Mouse (Mus musculus) hindbrain, embryonic 12.5 days (tissue): ENCODE measurements around the gene Folr1. TPM values are rescaled to one million over a fixed set of nuclear protein-coding genes. Genes with fewer than 3 reads are reported as not detected.

Experiments used
- ATAC-seq: fragments of 200-750 bp; cut with Nextera tagmentation; 2 replicates; pipeline ENCODE4 v1.8.0; 2017; ENCODE audit warnings: moderate TSS enrichment; ENCODE audit not compliant: low FRiP score
- H3K27ac ChIP-seq: fragments of 300-500 bp; sonication (generic); 2 replicates; pipeline ENCODE4 v1.5.1; 2016; ENCODE audit warnings: mild to moderate bottlenecking
- H3K27me3 ChIP-seq: fragments of 300-500 bp; sonication (generic); 2 replicates; pipeline ENCODE4 v1.6.1; 2016; ENCODE audit warnings: mild to moderate bottlenecking
- H3K36me3 ChIP-seq: fragments of 300-500 bp; sonication (generic); 2 replicates; pipeline ENCODE4 v1.6.1; 2016; ENCODE audit warnings: mild to moderate bottlenecking
- H3K4me1 ChIP-seq: fragments of 300-500 bp; sonication (generic); 2 replicates; pipeline ENCODE4 v1.6.1; 2016
- H3K4me2 ChIP-seq: fragments of 300-500 bp; sonication (generic); replicated peaks from 2 replicates; pipeline ENCODE4 v1.6.1; 2016; ENCODE audit warnings: mild to moderate bottlenecking
- H3K4me3 ChIP-seq: fragments of 300-500 bp; sonication (generic); 2 replicates; pipeline ENCODE4 v1.5.1; 2016; ENCODE audit warnings: mild to moderate bottlenecking
- H3K9ac ChIP-seq: fragments of 300-500 bp; sonication (generic); 2 replicates; pipeline ENCODE4 v1.6.1; 2016; ENCODE audit warnings: mild to moderate bottlenecking, moderate library complexity
- H3K9me3 ChIP-seq: fragments of 300-500 bp; sonication (generic); replicated peaks from 2 replicates; pipeline ENCODE4 v1.6.1; 2016; ENCODE audit warnings: mild to moderate bottlenecking
- WGBS: fragments of 180-500 bp; shearing (Covaris S2); methylation state at CpG from one replicate; pipeline ENCODE4 v1.1.7; 2016; 5-methylcytosine and 5-hydroxymethylcytosine counted together
- polyA plus RNA-seq: library from polyadenylated mRNA; unstranded; fragments of >200 nt; fragmentation: Nextera tagmentation; extraction: Ambion mirVana; gene quantifications from 2 replicates; pipeline ENCODE4 v1.2.1, GENCODE M21; 2016

Gene Folr1
- polyA plus RNA-seq, 1 experiment from 2014 or later = 12.7 TPM

DNA sequence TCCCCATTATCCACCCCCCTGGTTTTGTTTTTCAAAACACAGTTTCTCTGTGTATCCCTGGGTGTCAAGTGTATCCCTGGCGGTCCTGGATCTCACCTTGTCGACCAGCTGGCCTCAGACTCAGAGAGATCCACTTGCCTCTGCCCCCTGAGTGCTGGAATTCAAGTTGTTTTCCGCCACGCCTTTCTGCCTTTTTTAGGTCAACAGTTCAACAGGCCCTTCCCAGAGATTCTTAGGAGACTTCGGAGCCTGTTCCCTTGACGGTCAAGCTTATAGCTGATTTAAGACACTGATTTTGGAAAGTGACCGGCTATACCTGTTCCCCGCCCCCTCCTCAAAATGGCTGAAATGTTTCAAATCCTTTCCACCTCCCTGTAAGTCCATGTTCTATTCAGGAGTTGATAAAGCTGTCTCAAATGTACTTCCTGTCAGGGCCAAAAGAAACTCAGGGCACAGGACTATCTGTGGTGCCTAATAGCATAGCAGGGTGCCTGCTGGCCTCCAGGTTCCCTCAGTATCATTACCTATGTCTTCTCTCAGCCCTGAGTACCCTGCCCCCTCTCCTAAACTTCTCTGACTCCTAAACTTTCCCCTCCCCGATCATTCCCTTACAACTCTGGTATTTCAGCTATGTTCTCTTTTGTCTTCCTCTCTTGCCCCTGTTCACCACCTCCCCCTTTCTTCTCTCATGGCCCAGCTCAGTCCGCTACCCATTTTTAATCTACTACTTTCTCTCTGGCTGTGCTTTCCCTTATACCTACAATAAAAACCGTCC lies 3.9 kb downstream of the Folr1 start:
- Histone ChIP-seq H3K27ac (no peak overlapping the region), H3K4me1 (no peaks in the 10 kb centered on the region), H3K9ac (no peak overlapping the region), H3K27me3 (no peaks in the 10 kb centered on the region), H3K36me3 (no peaks in the 10 kb centered on the region), H3K4me2 (no peak overlapping the region), H3K9me3 (no peaks in the 10 kb centered on the region), H3K4me3 (no peak overlapping the region)
- WGBS = 82% methylated on average over 11 of the region's 11 CpGs
- no peak for ATAC-seq

DNA sequence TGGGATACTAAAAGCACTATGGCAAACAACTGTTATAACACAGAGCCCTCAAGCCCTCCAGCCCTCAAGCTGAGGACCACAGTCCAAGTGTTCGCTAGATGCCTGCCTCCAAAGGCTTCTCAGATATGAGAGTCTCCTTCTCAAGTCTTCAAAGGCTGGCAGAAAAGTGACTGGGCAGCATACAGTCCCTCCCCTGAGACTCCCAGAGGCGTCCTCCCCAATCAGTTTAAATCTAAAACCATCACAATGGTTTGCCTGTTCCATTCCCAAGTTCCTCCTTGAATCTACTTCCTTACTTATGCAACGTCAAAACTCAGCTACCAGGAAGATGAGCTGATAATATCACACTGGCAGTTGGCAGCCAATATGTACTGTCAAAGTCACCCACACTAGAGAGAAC lies 7.2 kb downstream of the Folr1 start, which contains the start of gene Anapc15:
Anapc15 (plus strand) TSS at position 301 of the 400 bp plus-strand sequence.
- no peaks in the 10 kb centered on the region for H3K9me3 ChIP-seq
- no peak within 1 kb of the TSS for H3K27ac ChIP-seq
- no peak for ATAC-seq
- no peaks in the 10 kb centered on the region for H3K4me1 ChIP-seq
- H3K27me3 ChIP-seq = no peaks in the 10 kb centered on the region
- no peak within 1 kb of the TSS for H3K9ac ChIP-seq
- no peak within 1 kb of the TSS for H3K4me3 ChIP-seq
- WGBS = 80% methylated on average over 3 of the region's 3 CpGs
- no peak within 1 kb of the TSS for H3K4me2 ChIP-seq
- no peaks in the 10 kb centered on the region for H3K36me3 ChIP-seq

DNA sequence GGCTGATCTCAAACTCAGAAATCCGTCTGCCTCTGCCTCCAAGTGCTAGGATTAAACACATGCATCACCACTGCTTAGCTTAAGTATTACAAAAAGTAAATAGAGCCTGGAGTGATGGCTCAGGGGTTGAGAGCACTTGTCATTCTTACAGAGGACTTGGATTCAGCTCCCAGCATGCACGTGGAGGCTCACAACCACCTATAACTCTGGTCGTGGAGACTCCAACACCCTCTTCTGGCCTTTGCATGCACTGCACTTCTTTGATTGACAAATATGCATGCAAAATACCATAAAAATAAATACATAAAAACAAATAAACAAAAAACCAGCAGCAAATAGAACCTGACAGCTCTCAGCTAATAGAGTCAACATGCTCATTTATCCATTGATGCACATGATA lies 8.3 kb downstream of the Folr1 start:
- 74% methylated on average over 3 of the region's 3 CpGs for WGBS
- no peak overlapping the region for H3K4me3 ChIP-seq
- H3K4me2 ChIP-seq = no peak overlapping the region
- ATAC-seq = no peak
- no peaks in the 10 kb centered on the region for H3K4me1 ChIP-seq
- no peak overlapping the region for H3K9ac ChIP-seq
- H3K36me3 ChIP-seq = no peaks in the 10 kb centered on the region
- no peak overlapping the region for H3K27ac ChIP-seq
- no peaks in the 10 kb centered on the region for H3K27me3 ChIP-seq
- H3K9me3 ChIP-seq = no peaks in the 10 kb centered on the region

DNA sequence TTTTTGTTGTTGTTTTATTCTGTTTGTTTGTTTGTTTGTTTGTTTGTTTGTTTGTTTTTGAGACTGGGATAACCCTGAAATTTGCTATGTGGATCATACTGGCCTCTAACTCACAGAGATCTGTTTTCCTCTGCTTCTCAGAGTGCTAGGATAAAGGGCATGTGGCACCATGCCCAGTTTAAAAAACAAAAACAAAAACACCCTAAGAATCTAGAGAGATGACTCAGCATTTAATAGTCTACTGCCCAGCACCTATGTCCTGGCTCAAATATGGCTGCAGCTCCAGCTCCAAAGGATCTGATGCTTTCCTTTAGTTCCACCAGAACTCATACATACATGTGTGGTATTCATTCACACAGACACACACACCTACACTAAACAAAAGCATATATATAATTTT lies 9.6 kb downstream of the Folr1 start:
- Histone ChIP-seq H3K9ac (no peak overlapping the region), H3K4me2 (no peak overlapping the region), H3K4me3 (no peak overlapping the region), H3K36me3 (no peaks in the 10 kb centered on the region), H3K27ac (no peak overlapping the region), H3K27me3 (no peaks in the 10 kb centered on the region), H3K9me3 (no peaks in the 10 kb centered on the region), H3K4me1 (no peaks in the 10 kb centered on the region)
- no peak for ATAC-seq

DNA sequence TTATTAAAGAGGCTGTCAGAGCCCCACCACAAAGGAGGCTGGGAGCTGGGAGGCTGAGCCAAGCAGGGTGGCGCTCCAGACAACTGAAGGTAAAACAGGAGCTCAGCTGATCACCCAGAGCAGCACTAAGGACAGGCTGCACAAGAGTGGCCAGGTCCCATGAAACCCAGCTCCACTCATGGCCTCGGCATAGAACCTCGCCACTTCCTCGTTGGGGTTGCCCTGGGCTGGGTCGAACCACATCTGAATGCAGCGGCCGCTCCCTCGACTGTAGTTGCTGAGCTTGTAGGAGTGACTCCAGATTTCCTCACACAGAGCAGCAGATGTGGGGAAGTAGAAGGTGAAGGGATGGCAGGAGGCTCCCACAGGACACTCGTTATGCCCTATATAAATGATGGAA lies 12.2 kb downstream of the Folr1 start:
- Histone ChIP-seq H3K9ac (no peak overlapping the region), H3K9me3 (no peaks in the 10 kb centered on the region), H3K27ac (no peak overlapping the region), H3K4me1 (no peaks in the 10 kb centered on the region), H3K4me3 (no peak overlapping the region), H3K4me2 (no peak overlapping the region), H3K27me3 (no peaks in the 10 kb centered on the region), H3K36me3 (no peaks in the 10 kb centered on the region)
- no peak for ATAC-seq
- WGBS = 76% methylated on average over 9 of the region's 9 CpGs

DNA sequence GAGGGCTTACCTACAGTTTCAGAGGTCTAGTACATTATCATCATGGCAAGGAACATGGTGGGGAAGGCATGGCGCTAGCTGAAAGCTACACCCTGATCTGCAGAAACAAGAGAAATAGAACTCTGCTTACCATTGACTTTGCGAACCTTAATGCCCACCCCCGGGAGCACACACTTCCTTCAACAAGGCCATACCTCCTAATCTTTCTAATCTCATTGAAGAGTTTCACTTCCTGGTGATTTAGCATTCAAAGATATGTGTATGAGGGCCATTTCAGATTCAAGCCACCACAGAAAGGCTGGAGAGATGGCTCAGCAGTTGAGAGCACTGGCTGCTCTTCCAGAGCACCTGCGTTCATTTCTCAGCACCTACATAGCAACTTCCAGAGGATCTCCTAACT lies 13.5 kb downstream of the Folr1 start, which contains the start of gene Folr2:
Folr2 (minus strand) TSS at position 101 of the 400 bp plus-strand sequence.
- Histone ChIP-seq H3K27me3 (no peaks in the 10 kb centered on the region), H3K9ac (no peak within 1 kb of the TSS), H3K4me1 (no peaks in the 10 kb centered on the region), H3K4me2 (no peak within 1 kb of the TSS), H3K9me3 (no peaks in the 10 kb centered on the region), H3K36me3 (no peaks in the 10 kb centered on the region), H3K27ac (no peak within 1 kb of the TSS), H3K4me3 (no peak within 1 kb of the TSS)
- no peak for ATAC-seq
- WGBS = 89% methylated on average over 4 of the region's 4 CpGs

DNA sequence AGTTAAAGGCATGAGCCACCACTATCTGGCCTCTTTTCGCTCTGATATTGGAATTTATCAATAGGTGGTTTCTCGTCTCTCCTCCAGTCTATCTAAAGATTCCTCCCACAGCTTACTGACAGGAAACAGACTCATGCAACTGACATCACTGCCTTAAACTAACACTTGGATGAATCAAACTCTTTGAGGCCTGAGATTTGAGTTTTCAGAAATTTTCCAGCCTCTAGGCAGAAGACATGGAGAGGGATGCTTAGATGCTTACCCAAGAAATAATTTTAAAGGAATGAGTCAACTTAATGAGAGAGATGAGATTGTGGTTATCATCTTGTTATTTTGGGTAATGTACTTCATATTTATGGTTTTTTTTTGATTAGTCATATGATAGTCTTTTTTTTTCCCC lies 16.8 kb downstream of the Folr1 start:
- Histone ChIP-seq H3K9ac (no peak overlapping the region), H3K27ac (no peak overlapping the region), H3K4me1 (no peaks in the 10 kb centered on the region), H3K4me2 (no peak overlapping the region), H3K4me3 (no peak overlapping the region), H3K36me3 (no peaks in the 10 kb centered on the region), H3K9me3 (no peaks in the 10 kb centered on the region), H3K27me3 (no peaks in the 10 kb centered on the region)
- ATAC-seq = no peak
- 85% methylated on average over 2 of the region's 2 CpGs for WGBS

DNA sequence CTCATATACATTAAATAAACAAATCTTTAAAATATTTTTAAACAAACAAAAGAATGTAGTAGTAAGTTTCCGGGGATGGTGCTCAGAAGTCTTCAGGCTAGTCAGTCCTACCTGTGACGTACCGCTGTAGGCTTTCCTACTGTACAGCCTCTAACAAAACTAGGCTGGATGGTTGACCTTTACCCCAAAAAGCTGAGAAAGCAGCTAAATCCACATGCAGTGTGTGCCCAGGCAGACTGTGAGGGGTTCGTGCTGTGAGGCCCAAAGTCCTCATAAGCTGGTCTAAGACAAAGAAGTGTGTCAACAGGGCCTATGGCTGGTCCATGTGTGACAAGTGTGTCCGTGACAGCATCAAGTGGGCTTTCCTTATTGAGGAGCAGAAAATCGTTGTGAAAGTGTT lies 17.7 kb downstream of the Folr1 start:
- no peaks in the 10 kb centered on the region for H3K4me1 ChIP-seq
- 87% methylated on average over 6 of the region's 6 CpGs for WGBS
- H3K27me3 ChIP-seq = no peaks in the 10 kb centered on the region
- no peaks in the 10 kb centered on the region for H3K9me3 ChIP-seq
- H3K27ac ChIP-seq = no peak overlapping the region
- H3K36me3 ChIP-seq = no peaks in the 10 kb centered on the region
- H3K4me3 ChIP-seq = no peak overlapping the region
- H3K9ac ChIP-seq = no peak overlapping the region
- no peak overlapping the region for H3K4me2 ChIP-seq
- ATAC-seq = no peak

DNA sequence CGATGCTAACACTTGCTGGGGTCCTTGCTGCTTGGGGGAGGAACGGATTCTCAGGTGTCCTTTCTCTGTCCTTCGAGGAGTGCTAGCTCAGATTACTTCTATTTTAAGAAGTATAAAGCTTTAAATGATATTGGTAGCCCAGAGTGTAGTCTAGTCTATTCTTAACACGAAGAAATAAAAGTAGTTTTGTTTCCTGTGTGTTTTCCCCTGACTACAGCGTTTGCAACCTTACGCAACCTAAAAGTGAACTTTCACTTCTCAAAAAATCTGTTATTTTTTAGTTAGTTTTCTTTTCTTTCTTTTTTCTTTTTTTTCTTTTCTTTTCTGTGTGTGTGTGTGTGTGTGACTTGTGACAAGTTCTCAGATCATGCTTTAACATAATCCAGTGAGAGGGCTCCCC lies 18.9 kb downstream of the Folr1 start:
- Histone ChIP-seq H3K27ac (no peak overlapping the region), H3K4me1 (no peaks in the 10 kb centered on the region), H3K4me2 (no peak overlapping the region), H3K9me3 (no peaks in the 10 kb centered on the region), H3K9ac (no peak overlapping the region), H3K36me3 (no peaks in the 10 kb centered on the region), H3K27me3 (no peaks in the 10 kb centered on the region), H3K4me3 (no peak overlapping the region)
- ATAC-seq = no peak
- 81% methylated on average over 6 of the region's 6 CpGs for WGBS

DNA sequence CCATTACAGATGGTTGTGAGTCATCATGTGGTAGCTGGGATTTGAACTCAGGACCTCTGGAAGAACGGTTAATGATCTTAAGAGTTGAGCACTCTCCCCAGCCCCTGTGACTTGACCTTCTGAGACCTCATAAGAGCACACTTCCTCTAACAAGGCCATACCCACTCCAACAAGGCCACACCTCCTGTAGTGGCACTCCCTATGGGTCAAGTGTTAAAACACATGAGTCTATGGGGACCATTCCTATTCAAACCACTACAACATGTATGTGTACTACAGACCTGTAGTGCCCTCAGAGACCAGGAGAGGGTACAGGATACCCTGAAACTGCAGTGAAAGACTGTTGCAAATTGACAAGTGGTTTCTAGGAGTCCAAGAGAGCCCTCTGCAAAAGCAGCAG lies 22.7 kb downstream of the Folr1 start:
- H3K36me3 ChIP-seq = no peaks in the 10 kb centered on the region
- no peaks in the 10 kb centered on the region for H3K9me3 ChIP-seq
- H3K27me3 ChIP-seq = no peaks in the 10 kb centered on the region
- no peak for ATAC-seq
- no peaks in the 10 kb centered on the region for H3K4me1 ChIP-seq
- no peak overlapping the region for H3K27ac ChIP-seq
- WGBS = 95% methylated on average over 1 of the region's 1 CpGs
- no peak overlapping the region for H3K9ac ChIP-seq
- no peak overlapping the region for H3K4me3 ChIP-seq
- H3K4me2 ChIP-seq = no peak overlapping the region

DNA sequence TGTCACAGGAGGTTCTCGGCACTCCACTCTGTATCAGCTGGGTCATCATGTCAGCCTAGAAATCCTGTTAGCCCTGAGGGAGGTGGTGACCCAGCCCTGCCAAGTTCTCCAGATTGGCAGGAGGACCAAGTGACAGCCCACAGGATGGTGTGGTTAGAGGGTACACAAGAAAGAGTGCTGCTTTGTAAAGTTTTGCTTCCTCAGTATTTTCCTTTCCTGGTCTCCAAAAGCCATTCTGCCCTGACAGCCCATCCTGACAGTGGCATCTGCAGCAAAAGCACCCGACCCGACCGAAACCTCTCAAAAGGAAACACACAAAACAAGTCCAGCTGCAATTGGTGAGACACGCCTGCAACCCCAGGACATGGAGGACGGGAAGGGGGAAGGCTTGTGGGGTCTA lies 26.4 kb downstream of the Folr1 start:
- Histone ChIP-seq H3K9me3 (no peaks in the 10 kb centered on the region), H3K4me1 (no peaks in the 10 kb centered on the region), H3K9ac (no peak overlapping the region), H3K4me3 (no peak overlapping the region), H3K36me3 (no peaks in the 10 kb centered on the region), H3K4me2 (no peak overlapping the region), H3K27me3 (no peaks in the 10 kb centered on the region), H3K27ac (no peak overlapping the region)
- no peak for ATAC-seq
- 78% methylated on average over 6 of the region's 6 CpGs for WGBS

DNA sequence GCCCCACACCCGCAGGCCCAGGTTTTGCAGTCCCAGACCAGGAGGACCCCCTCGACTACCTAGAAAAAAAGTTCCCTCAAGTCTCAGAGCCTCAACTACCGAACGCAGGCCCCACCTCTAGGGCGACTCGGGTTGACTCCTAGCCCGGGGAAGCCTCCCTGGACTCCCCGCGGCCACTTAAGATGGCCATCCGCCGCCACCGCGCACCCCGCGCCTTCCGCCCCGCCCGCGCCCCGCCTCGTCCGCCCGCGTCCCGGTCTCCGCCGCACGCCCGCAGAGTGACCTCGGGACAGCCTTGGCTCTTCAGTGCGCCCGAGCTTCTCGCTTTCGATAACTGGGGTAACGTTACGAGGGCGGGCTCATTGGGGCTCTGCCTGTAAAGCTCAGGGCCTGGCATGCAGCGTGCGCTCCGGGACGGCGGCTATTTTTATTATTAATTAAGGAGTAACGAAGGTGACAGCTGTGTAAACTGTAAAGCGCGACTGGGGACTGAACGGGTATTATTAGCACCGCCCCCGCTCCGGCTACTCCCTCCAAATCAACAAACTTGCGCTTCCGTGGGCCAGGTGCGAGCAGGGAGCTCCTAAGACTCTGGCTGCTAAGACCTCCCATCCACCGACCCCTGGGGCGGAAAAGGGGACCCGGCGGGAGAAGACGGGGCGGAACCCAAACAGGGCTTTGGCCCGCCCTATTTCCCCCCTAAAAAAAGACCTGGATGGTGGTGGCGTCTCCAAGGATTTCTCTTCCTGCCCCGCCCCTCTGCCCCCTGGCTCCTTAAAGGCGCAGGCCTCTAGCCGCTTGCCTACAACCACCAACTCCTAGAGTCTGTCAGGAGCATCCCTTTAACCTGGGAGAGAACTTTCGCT lies 32.7 kb downstream of the Folr1 start, which contains the start of gene Inppl1:
Inppl1 (minus strand) TSS at position 624 of the 866 bp plus-strand sequence.
- Histone ChIP-seq H3K9ac (peak within 1 kb of the TSS; percentile 85), H3K36me3 (0 out of 2 replicates have a peak, but pooled peaks cover 4% of the 10 kb centered on the region), H3K27ac (peak within 1 kb of the TSS; percentile 92), H3K4me1 (peaks cover 38% of the 10 kb centered on the region), H3K4me2 (peak within 1 kb of the TSS; percentile 92), H3K4me3 (peak within 1 kb of the TSS; percentile 76), H3K9me3 (no peaks in the 10 kb centered on the region), H3K27me3 (no peaks in the 10 kb centered on the region)
- under 1% methylated on average over 58 of the region's 64 CpGs for WGBS
- peak; percentile 65 for ATAC-seq
